In the genomic region with DNA sequence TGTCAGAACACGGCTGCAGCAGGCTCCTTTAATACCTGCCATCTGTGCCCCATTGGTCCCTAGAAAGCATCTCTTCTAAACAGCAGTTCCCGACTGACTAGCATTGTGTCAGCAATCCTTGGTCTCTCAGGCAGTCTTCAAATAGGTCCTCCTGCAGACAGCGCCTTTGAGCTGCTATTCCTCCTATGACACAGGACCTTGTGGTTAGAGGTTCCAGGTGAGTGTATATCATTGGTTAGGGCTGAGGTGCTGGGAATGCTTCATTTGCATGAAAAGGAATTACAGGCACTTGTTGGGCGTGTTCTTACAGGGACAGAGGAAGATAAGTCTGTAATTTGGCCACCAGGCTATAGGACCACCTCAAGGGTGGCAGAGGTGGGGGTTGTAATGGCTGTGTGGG, we compare ENCODE assay signal across 15 mouse cellular contexts.
"Had no signal": no experiment of that assay in that cellular context is flagged by ENCODE, and none has a peak within 500 bp of the region (broad histone marks: within the 10 kb centered on the region; RNA-seq: fewer than 3 reads in every experiment).

No protein-coding gene starts in this region.

- H3K4me3 ChIP-seq: neural tube, embryonic 13.5 days; neural tube, embryonic 15.5 days; stomach, embryonic 15.5 days had no signal

- H3K4me1 ChIP-seq: neural tube, embryonic 13.5 days; neural tube, embryonic 15.5 days; stomach, embryonic 15.5 days had no signal

- DNase-seq: retina, postnatal 1 day; right cerebral cortex, adult 18-20 months; right cerebral cortex, postnatal 14 days; right cerebral cortex, postnatal 4 days; spleen, adult 18-20 months; thymus, adult 18-20 months; thymus, adult 2 months; thymus, postnatal 14 days; thymus, postnatal 25 days; thymus, postnatal 36 days; thymus, postnatal 4 days had no signal

- H3K9me3 ChIP-seq: neural tube, embryonic 13.5 days; neural tube, embryonic 15.5 days; stomach, embryonic 15.5 days had no signal

- H3K27me3 ChIP-seq: neural tube, embryonic 13.5 days; neural tube, embryonic 15.5 days; stomach, embryonic 15.5 days had no signal

- H3K4me2 ChIP-seq: neural tube, embryonic 13.5 days; neural tube, embryonic 15.5 days; stomach, embryonic 15.5 days had no signal

- H3K27ac ChIP-seq: neural tube, embryonic 13.5 days; neural tube, embryonic 15.5 days; stomach, embryonic 15.5 days; stomach, postnatal 0 days had no signal

- H3K36me3 ChIP-seq: neural tube, embryonic 13.5 days; neural tube, embryonic 15.5 days; stomach, embryonic 15.5 days had no signal

- H3K9ac ChIP-seq: neural tube, embryonic 13.5 days; neural tube, embryonic 15.5 days; stomach, embryonic 15.5 days had no signal
